Mouse (Mus musculus) forebrain, embryonic 15.5 days (tissue): ENCODE data around the gene Tbx21. TPM values are rescaled to one million over a fixed set of nuclear protein-coding genes. Genes with fewer than 3 reads are reported as not detected.
A peak's percentile ranks its signal among the peaks of the same experiment; 100 is the strongest.

ENCODE experiments used
- ATAC-seq: fragments of 200-750 bp; cut with Nextera tagmentation; replicated peaks from 2 replicates; pipeline ENCODE4 v1.8.0; 2017; ENCODE audit warnings: mild to moderate bottlenecking, moderate TSS enrichment, moderate library complexity
- H3K27ac ChIP-seq: fragments of 300-500 bp; sonication (generic); replicated peaks from 2 replicates; pipeline ENCODE4 v1.5.1; 2015; ENCODE audit warnings: mild to moderate bottlenecking, inconsistent platforms
- H3K27me3 ChIP-seq: fragments of 300-500 bp; sonication (generic); 2 replicates; pipeline ENCODE4 v1.6.1; 2015; ENCODE audit warnings: inconsistent platforms
- H3K36me3 ChIP-seq: fragments of 300-500 bp; sonication (generic); 2 replicates; pipeline ENCODE4 v1.6.1; 2015; ENCODE audit warnings: mild to moderate bottlenecking, inconsistent platforms
- H3K4me1 ChIP-seq: fragments of 300-500 bp; sonication (generic); 2 replicates; pipeline ENCODE4 v1.6.1; 2015; ENCODE audit warnings: inconsistent platforms
- H3K4me2 ChIP-seq: fragments of 300-500 bp; sonication (generic); replicated peaks from 2 replicates; pipeline ENCODE4 v1.6.1; 2015; ENCODE audit warnings: mild to moderate bottlenecking, inconsistent platforms
- H3K4me3 ChIP-seq: fragments of 300-500 bp; sonication (generic); 2 replicates; pipeline ENCODE4 v1.5.1; 2015; ENCODE audit warnings: mild to moderate bottlenecking, inconsistent platforms
- H3K9ac ChIP-seq: fragments of 300-500 bp; sonication (generic); replicated peaks from 2 replicates; pipeline ENCODE4 v1.6.1; 2015; ENCODE audit warnings: mild to moderate bottlenecking, inconsistent platforms
- H3K9me3 ChIP-seq: fragments of 300-500 bp; sonication (generic); 2 replicates; pipeline ENCODE4 v1.6.1; 2016; ENCODE audit warnings: inconsistent platforms
- WGBS: fragments of 180-500 bp; shearing (Covaris S2); methylation state at CpG from one replicate; pipeline ENCODE4 v1.1.7; 2015; ENCODE audit warnings: mixed read lengths; 5-methylcytosine and 5-hydroxymethylcytosine counted together
- polyA plus RNA-seq: library from polyadenylated mRNA; unstranded; fragments of >200 nt; fragmentation: Nextera tagmentation; extraction: Ambion mirVana; gene quantifications from 2 replicates; pipeline ENCODE4 v1.2.1, GENCODE M21; 2015

The Tbx21 gene
- polyA plus RNA-seq, 1 experiment from 2014 or later: 0.22 TPM

DNA sequence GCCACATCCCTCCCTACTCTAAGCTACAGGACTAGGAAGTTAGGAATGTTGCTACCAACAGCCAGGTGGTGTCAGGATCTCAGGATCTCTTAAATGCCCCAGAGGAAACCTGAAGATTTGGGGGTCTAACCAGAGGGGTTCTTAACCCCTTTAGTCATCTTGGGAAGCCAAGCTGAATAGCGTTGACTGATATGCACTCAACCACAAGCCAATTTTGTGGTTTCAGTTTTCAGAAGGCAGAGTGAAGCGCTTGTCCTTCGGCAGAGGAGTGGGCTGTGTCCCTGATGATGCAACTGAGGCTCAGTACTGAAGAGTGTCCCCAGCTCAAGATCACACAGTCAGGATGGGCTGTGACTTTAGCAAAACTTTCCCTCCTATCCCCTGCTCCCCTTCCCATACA lies 13.8 kb upstream of the Tbx21 start:
- no peak for ATAC-seq
- Histone ChIP-seq H3K4me3 (no peak overlapping the region), H3K36me3 (no peaks in the 10 kb centered on the region), H3K27me3 (0 out of 2 replicates have a peak, but pooled peaks cover 4% of the 10 kb centered on the region), H3K4me2 (no peak overlapping the region), H3K9me3 (no peaks in the 10 kb centered on the region), H3K9ac (no peak overlapping the region), H3K27ac (no peak overlapping the region), H3K4me1 (peaks cover 10% of the 10 kb centered on the region)
- WGBS: 71% methylated on average over 3 of the region's 3 CpGs

- Histone ChIP-seq H3K4me3 (peak overlapping the region; percentile 52), H3K36me3 (no peaks in the 10 kb centered on the region), H3K27ac (no peak overlapping the region), H3K27me3 (0 out of 2 replicates have a peak, but pooled peaks cover 4% of the 10 kb centered on the region), H3K4me2 (peak overlapping the region; percentile 94), H3K9ac (peak overlapping the region; percentile 53), H3K4me1 (peaks cover 12% of the 10 kb centered on the region), H3K9me3 (no peaks in the 10 kb centered on the region)
- no peak for ATAC-seq
- WGBS: 19% methylated on average over 19 of the region's 19 CpGs
Measured at GRCm38 (mm10) chr11:97127470-97128223, 12.5 kb upstream of the Tbx21 start.

- Histone ChIP-seq H3K4me3 (peak overlapping the region; percentile 52), H3K4me1 (peaks cover 12% of the 10 kb centered on the region), H3K27ac (no peak overlapping the region), H3K9ac (peak overlapping the region; percentile 53), H3K36me3 (no peaks in the 10 kb centered on the region), H3K4me2 (peak overlapping the region; percentile 94), H3K9me3 (no peaks in the 10 kb centered on the region), H3K27me3 (0 out of 2 replicates have a peak, but pooled peaks cover 4% of the 10 kb centered on the region)
- ATAC-seq: peak; percentile 63; the same call in 1 of the 2 replicates
- WGBS: 6% methylated on average over 32 of the region's 32 CpGs
Measured at GRCm38 (mm10) chr11:97126645-97127468, 11.7 kb upstream of the Tbx21 start.

- Histone ChIP-seq H3K4me2 (no peak overlapping the region), H3K9me3 (no peaks in the 10 kb centered on the region), H3K4me3 (no peak overlapping the region), H3K36me3 (no peaks in the 10 kb centered on the region), H3K9ac (no peak overlapping the region), H3K27me3 (0 out of 2 replicates have a peak, but pooled peaks cover 4% of the 10 kb centered on the region), H3K4me1 (peaks cover 12% of the 10 kb centered on the region), H3K27ac (no peak overlapping the region)
- WGBS: 68% methylated on average over 10 of the region's 10 CpGs
- no peak for ATAC-seq
Measured at GRCm38 (mm10) chr11:97124266-97125036, 9.3 kb upstream of the Tbx21 start.

GRCm38 (mm10) chr11:97123282-97123890 lies 8.3 kb upstream of the Tbx21 start:
- no peak for ATAC-seq
- Histone ChIP-seq H3K27me3 (peaks cover 13% of the 10 kb centered on the region; the same call in 1 of the 2 replicates), H3K36me3 (no peaks in the 10 kb centered on the region), H3K4me1 (peaks cover 12% of the 10 kb centered on the region), H3K9me3 (no peaks in the 10 kb centered on the region), H3K4me3 (no peak overlapping the region), H3K27ac (no peak overlapping the region), H3K9ac (no peak overlapping the region), H3K4me2 (no peak overlapping the region)
- WGBS: 11% methylated on average over 11 of the region's 11 CpGs

- 58% methylated on average over 3 of the region's 3 CpGs for WGBS
- no peak overlapping the region for H3K27ac ChIP-seq
- no peak overlapping the region for H3K4me3 ChIP-seq
- H3K9me3 ChIP-seq: no peaks in the 10 kb centered on the region
- ATAC-seq: no peak
- peaks cover 2% of the 10 kb centered on the region; the same call in 1 of the 2 replicates for H3K4me1 ChIP-seq
- H3K27me3 ChIP-seq: peaks cover 34% of the 10 kb centered on the region
- H3K9ac ChIP-seq: no peak overlapping the region
- no peaks in the 10 kb centered on the region for H3K36me3 ChIP-seq
- no peak overlapping the region for H3K4me2 ChIP-seq
Measured at GRCm38 (mm10) chr11:97120641-97121040, 5.5 kb upstream of the Tbx21 start.

DNA sequence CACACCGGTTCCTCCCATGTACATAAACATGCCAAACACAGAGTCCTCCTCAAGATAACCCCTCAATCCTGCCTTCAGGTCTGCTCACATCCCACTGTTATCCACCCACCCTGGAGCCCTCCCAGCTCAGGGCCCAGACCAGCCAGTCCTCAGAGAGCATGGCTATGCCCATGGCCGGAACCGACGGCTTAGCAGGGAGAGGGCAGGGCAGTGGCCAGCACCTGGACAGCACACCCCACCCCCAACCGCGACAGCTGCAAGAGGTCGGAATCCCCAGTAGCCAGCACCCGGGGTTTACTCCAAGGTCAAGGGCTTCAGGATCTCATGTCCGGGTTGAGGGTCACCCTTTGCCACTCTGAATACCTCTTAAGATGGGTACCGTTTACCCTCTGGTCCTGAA lies 5.1 kb upstream of the Tbx21 start:
- H3K4me3 ChIP-seq: no peak overlapping the region
- H3K9ac ChIP-seq: no peak overlapping the region
- 54% methylated on average over 10 of the region's 10 CpGs for WGBS
- no peak overlapping the region for H3K27ac ChIP-seq
- no peak overlapping the region for H3K4me2 ChIP-seq
- ATAC-seq: no peak
- peaks cover 5% of the 10 kb centered on the region for H3K4me1 ChIP-seq
- no peaks in the 10 kb centered on the region for H3K36me3 ChIP-seq
- H3K27me3 ChIP-seq: peaks cover 38% of the 10 kb centered on the region
- H3K9me3 ChIP-seq: no peaks in the 10 kb centered on the region

DNA sequence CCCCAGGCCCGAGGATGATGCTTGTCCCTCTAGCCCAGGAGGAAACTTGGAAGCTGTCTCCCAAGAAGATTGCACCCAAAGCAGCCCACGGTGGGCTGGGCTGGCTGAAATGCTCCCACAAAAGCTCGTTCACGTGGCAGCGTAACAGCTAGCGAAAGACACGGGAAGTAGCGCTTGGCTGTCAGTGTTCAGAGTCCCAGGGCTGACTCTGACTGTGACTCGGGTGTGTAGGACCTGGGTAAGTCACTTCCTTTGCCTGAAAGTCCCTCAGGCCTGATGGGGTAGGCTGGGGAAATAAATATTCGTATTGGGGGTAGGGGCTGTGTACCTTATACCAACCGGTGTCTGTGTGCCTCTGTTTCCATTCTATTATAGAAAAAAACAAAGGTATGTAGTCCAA lies 666 bp upstream of the Tbx21 start:
- peaks cover 70% of the 10 kb centered on the region for H3K27me3 ChIP-seq
- peak overlapping the region; percentile 52; the same call in 1 of the 2 replicates for H3K4me2 ChIP-seq
- ATAC-seq: no peak
- 9% methylated on average over 11 of the region's 11 CpGs for WGBS
- no peaks in the 10 kb centered on the region for H3K9me3 ChIP-seq
- H3K9ac ChIP-seq: no peak overlapping the region
- no peak overlapping the region for H3K27ac ChIP-seq
- no peak overlapping the region for H3K4me3 ChIP-seq
- H3K36me3 ChIP-seq: no peaks in the 10 kb centered on the region
- H3K4me1 ChIP-seq: peaks cover 16% of the 10 kb centered on the region

- H3K9ac ChIP-seq: no peak overlapping the region
- no peak for ATAC-seq
- WGBS: 74% methylated on average over 9 of the region's 9 CpGs
- no peak overlapping the region for H3K4me3 ChIP-seq
- no peak overlapping the region for H3K4me2 ChIP-seq
- peaks cover 16% of the 10 kb centered on the region for H3K4me1 ChIP-seq
- H3K36me3 ChIP-seq: no peaks in the 10 kb centered on the region
- H3K9me3 ChIP-seq: no peaks in the 10 kb centered on the region
- peaks cover 53% of the 10 kb centered on the region for H3K27me3 ChIP-seq
- no peak overlapping the region for H3K27ac ChIP-seq
Measured at GRCm38 (mm10) chr11:97112519-97113125, 2.5 kb downstream of the Tbx21 start.

DNA sequence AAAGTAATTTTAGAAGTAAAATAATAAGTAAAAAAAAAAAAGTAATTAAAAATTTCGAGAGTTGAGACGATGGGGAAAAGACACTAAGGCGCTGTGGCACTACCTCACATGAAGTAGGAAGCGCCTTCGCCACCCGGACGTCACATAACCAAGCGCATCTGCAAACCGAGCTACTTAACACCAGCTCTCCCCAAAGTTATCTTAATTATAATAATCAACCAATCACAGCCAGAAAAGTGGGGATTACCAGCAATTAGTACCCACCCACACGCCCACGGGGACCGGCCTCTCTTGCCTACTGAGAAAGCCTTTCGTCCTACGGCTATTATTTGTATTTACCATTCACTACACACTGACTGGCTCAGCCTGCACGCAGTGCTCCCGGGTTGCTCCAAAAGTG lies 6.2 kb downstream of the Tbx21 start:
- H3K9ac ChIP-seq: no peak overlapping the region
- H3K4me3 ChIP-seq: no peak overlapping the region
- no peaks in the 10 kb centered on the region for H3K36me3 ChIP-seq
- peaks cover 19% of the 10 kb centered on the region for H3K27me3 ChIP-seq
- H3K4me2 ChIP-seq: no peak overlapping the region
- WGBS: 57% methylated on average over 16 of the region's 16 CpGs
- ATAC-seq: no peak
- H3K4me1 ChIP-seq: peaks cover 1% of the 10 kb centered on the region; the same call in 1 of the 2 replicates
- H3K9me3 ChIP-seq: no peaks in the 10 kb centered on the region
- H3K27ac ChIP-seq: no peak overlapping the region

DNA sequence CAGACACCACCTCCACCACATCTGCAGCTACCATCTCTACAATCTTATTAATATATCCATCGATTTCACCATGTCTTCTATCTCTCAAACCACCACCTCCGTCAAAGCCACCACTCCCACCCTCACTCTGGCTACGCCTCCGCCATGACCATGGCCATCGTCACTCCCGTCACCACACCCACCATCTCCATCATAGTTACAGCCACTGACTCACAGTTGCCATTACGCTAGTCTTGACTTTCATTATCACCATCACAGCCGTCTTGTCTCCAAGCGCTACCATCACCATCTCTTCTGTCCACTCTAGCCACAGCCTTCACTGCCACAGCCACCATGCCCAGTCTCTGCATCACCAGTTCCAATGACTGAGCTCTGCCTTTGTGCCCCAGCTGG lies 11.0 kb downstream of the Tbx21 start:
- Histone ChIP-seq H3K4me3 (no peak overlapping the region), H3K36me3 (no peaks in the 10 kb centered on the region), H3K9ac (no peak overlapping the region), H3K27ac (no peak overlapping the region), H3K27me3 (peaks cover 8% of the 10 kb centered on the region; the same call in 1 of the 2 replicates), H3K4me1 (no peaks in the 10 kb centered on the region), H3K9me3 (no peaks in the 10 kb centered on the region), H3K4me2 (no peak overlapping the region)
- ATAC-seq: no peak
- 97% methylated on average over 9 of the region's 9 CpGs for WGBS
